ENCODE assay signal across 28 mouse cellular contexts in the genomic region with DNA sequence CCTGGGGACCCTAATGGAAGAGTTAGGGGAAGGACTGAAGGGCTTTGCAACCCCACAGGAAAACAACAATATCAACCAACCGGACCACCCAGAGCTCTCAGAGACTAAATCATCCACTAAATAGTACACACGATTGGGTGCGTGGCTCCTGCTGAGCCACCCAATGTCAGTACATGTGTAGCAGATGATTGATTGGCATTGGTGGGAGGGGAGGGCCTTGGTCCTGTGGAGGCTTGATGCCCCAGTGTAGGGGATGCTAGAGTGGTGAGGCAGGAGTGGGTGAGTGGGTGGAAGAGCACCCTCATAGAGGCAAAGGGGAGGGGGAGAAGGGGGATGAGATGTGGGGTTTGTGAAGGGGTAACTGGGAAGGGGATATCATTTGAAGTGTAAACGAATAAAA. TPM values are rescaled to one million over a fixed set of nuclear protein-coding genes. Genes with fewer than 3 reads are reported as not detected.
"Had no signal": no experiment of that assay in that cellular context is flagged by ENCODE, and none has a peak within 500 bp of the region (broad histone marks: within the 10 kb centered on the region; RNA-seq: fewer than 3 reads in every experiment).

No protein-coding gene starts in this region.

- H3K27me3 ChIP-seq: heart, embryonic 13.5 days; heart, embryonic 15.5 days; hindbrain, embryonic 12.5 days; intestine, embryonic 15.5 days; limb, embryonic 12.5 days; liver, embryonic 13.5 days; liver, embryonic 15.5 days had no signal

- H3K27ac ChIP-seq: gastrocnemius, adult 2 months; heart, embryonic 13.5 days; heart, embryonic 15.5 days; hindbrain, embryonic 10.5 days; hindbrain, embryonic 14.5 days; intestine, embryonic 15.5 days; left cerebral cortex, adult 2 months; limb, embryonic 10.5 days; limb, embryonic 12.5 days; liver, embryonic 13.5 days; liver, embryonic 15.5 days had no signal

- DNase-seq: gastrocnemius, adult 2 months; gastrocnemius, postnatal 10 days; gastrocnemius, postnatal 25 days; heart, postnatal 14 days; heart, postnatal 4 days; kidney, adult 18-20 months; kidney, adult 8-10 months; kidney, postnatal 10 days; kidney, postnatal 4 days; liver, embryonic 13.5 days had no signal

- H3K9me3 ChIP-seq: heart, embryonic 13.5 days; heart, embryonic 15.5 days; hindbrain, embryonic 10.5 days; hindbrain, embryonic 12.5 days; intestine, embryonic 15.5 days; limb, embryonic 10.5 days; limb, embryonic 12.5 days; liver, embryonic 13.5 days; liver, embryonic 15.5 days had no signal

- H3K4me3 ChIP-seq: gastrocnemius, adult 2 months; heart, embryonic 13.5 days; heart, embryonic 15.5 days; hindbrain, embryonic 10.5 days; hindbrain, embryonic 12.5 days; intestine, embryonic 15.5 days; left cerebral cortex, adult 2 months; limb, embryonic 10.5 days; limb, embryonic 12.5 days; liver, embryonic 13.5 days; liver, embryonic 15.5 days had no signal

- H3K4me1 ChIP-seq: hindbrain, embryonic 10.5 days; hindbrain, embryonic 12.5 days; intestine, embryonic 15.5 days; limb, embryonic 10.5 days; limb, embryonic 12.5 days; liver, embryonic 15.5 days had no signal

- H3K4me2 ChIP-seq: heart, embryonic 11.5 days; heart, embryonic 13.5 days; heart, embryonic 15.5 days; hindbrain, embryonic 12.5 days; hindbrain, embryonic 14.5 days; intestine, embryonic 15.5 days; limb, embryonic 12.5 days; liver, embryonic 13.5 days; liver, embryonic 15.5 days had no signal

- ATAC-seq: forebrain, embryonic 16.5 days; hindbrain, embryonic 16.5 days; inflammation-experienced regulatory T-cells, adult 6 months; intestine, embryonic 15.5 days; intestine, postnatal 0 days had no signal

- H3K36me3 ChIP-seq: intestine, embryonic 15.5 days; liver, embryonic 15.5 days had no signal

- H3K9ac ChIP-seq: heart, embryonic 13.5 days; heart, embryonic 15.5 days; hindbrain, embryonic 12.5 days; hindbrain, embryonic 14.5 days; intestine, embryonic 15.5 days; limb, embryonic 12.5 days; liver, embryonic 13.5 days; liver, embryonic 15.5 days had no signal

RNA-seq across cellular contexts. Expression of a gene that starts 31.6 kb away (rescaled TPM):
- total RNA-seq: gastrocnemius, adult 2 months; gastrocnemius, postnatal 25 days; gastrocnemius, postnatal 4 days; heart, adult 8-10 months; liver, adult 2 months had no signal
- polyA plus RNA-seq: inflammation-experienced regulatory T-cells, adult 6 months; liver, adult 2 months; liver, embryonic 15.5 days had no signal
